In the genomic region with DNA sequence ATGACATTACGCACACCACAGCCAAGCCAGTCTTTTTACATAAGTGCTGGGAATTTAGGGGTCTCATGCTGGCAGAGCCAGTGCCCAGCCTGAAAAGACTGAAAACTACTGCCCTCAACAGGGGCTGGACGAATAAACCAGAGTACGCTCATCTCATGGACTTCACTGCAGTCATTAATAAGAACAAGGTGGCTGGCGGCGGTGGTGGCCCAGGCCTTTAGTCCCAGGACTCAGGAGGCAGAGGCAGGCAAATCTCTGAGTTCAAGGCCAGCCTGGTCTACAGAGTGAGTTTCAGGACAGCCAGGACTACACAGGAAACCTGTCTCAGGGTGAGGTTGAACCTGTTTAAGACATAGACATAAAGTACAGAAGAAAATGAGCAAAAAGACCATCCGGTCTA, we compare ENCODE assay signal across 18 mouse cellular contexts. TPM values are rescaled to one million over a fixed set of nuclear protein-coding genes. Genes with fewer than 3 reads are reported as not detected.
DNase-seq lines count a peak whose midpoint lies in the region; ATAC-seq and TF ChIP-seq lines count a peak whose summit lies in the region.
"Had no signal": no experiment of that assay in that cellular context is flagged by ENCODE, and none has a peak within 500 bp of the region (broad histone marks: within the 10 kb centered on the region; RNA-seq: fewer than 3 reads in every experiment).

No protein-coding gene starts in this region.

- peaks cover 7% of the 10 kb centered on the region; the same call in 1 of the 2 replicates for H3K4me1 ChIP-seq in heart, embryonic 11.5 days (ENCODE audit: control insufficient read depth, insufficient read depth, low read length)
- H3K4me1 ChIP-seq in neural tube, embryonic 12.5 days = peaks cover 7% of the 10 kb centered on the region
- peaks cover 17% of the 10 kb centered on the region for H3K4me1 ChIP-seq in neural tube, embryonic 15.5 days
- peaks cover 19% of the 10 kb centered on the region for H3K4me1 ChIP-seq in limb, embryonic 10.5 days
- H3K4me1 ChIP-seq in liver, postnatal 0 days (ENCODE audit: insufficient read depth) = peaks cover 35% of the 10 kb centered on the region

- no peak for ATAC-seq in heart, embryonic 11.5 days (replicated peaks; ENCODE audit: insufficient number of reproducible peaks, low FRiP score, low TSS enrichment)
- no peak for ATAC-seq in neural tube, embryonic 12.5 days (ENCODE audit: low FRiP score, low read depth)
- no peak for ATAC-seq in neural tube, embryonic 15.5 days (ENCODE audit: low FRiP score)
- no peak for ATAC-seq in liver, postnatal 0 days
- ATAC-seq: intestine, postnatal 0 days had no signal

- TF ChIP-seq CTCF in liver, postnatal 0 days (IDR thresholded peaks at IDR 0.05; ENCODE audit: low read depth) = no peak

- no peak for DNase-seq in heart, adult 11 months
- DNase-seq in limb, embryonic 10.5 days (ENCODE audit: low spot score) = no peak
- no peak for DNase-seq in liver, postnatal 0 days
- no peak for DNase-seq in left cerebral cortex, postnatal 10 days (ENCODE audit: extremely low spot score in 1 of 2, low spot score in 2 of 2)
- DNase-seq: lung, postnatal 10 days; right cerebral cortex, adult 18-20 months; thymus, adult 2 months had no signal

- no peaks in the 10 kb centered on the region for H3K9me3 ChIP-seq in heart, embryonic 11.5 days (replicated peaks; ENCODE audit: control insufficient read depth, low read length)
- H3K9me3 ChIP-seq in neural tube, embryonic 12.5 days = no peaks in the 10 kb centered on the region
- no peaks in the 10 kb centered on the region for H3K9me3 ChIP-seq in neural tube, embryonic 15.5 days (replicated peaks)
- H3K9me3 ChIP-seq in limb, embryonic 10.5 days (replicated peaks) = no peaks in the 10 kb centered on the region
- no peaks in the 10 kb centered on the region for H3K9me3 ChIP-seq in liver, postnatal 0 days (ENCODE audit: low read length)
- H3K9me3 ChIP-seq: midbrain, embryonic 13.5 days had no signal

- H3K4me2 ChIP-seq in heart, embryonic 11.5 days = 0 out of 2 replicates have a peak overlapping the region, but pooled peaks have one; percentile 19
- 0 out of 2 replicates have a peak overlapping the region, but pooled peaks have one; percentile 20 for H3K4me2 ChIP-seq in neural tube, embryonic 12.5 days (replicated peaks)
- H3K4me2 ChIP-seq in neural tube, embryonic 15.5 days = no peak overlapping the region
- H3K4me2 ChIP-seq in liver, postnatal 0 days (ENCODE audit: low read depth, low read length) = peak overlapping the region; percentile 39; the same call in 1 of the 2 replicates

- H3K27me3 ChIP-seq in heart, embryonic 11.5 days (ENCODE audit: control insufficient read depth, insufficient read depth, low read length) = no peaks in the 10 kb centered on the region
- H3K27me3 ChIP-seq in neural tube, embryonic 12.5 days (replicated peaks) = no peaks in the 10 kb centered on the region
- H3K27me3 ChIP-seq in neural tube, embryonic 15.5 days (replicated peaks) = no peaks in the 10 kb centered on the region
- H3K27me3 ChIP-seq in limb, embryonic 10.5 days (ENCODE audit: low read depth, poor library complexity, severe bottlenecking) = no peaks in the 10 kb centered on the region; the same call in 1 of the 2 replicates
- no peaks in the 10 kb centered on the region for H3K27me3 ChIP-seq in liver, postnatal 0 days (ENCODE audit: insufficient read depth, low read length)

- WGBS in heart, embryonic 11.5 days (ENCODE audit: insufficient replicate concordance) = 85% methylated on average over 6 of the region's 6 CpGs
- WGBS in neural tube, embryonic 12.5 days = 89% methylated on average over 6 of the region's 6 CpGs
- WGBS in neural tube, embryonic 15.5 days = 89% methylated on average over 6 of the region's 6 CpGs
- WGBS in limb, embryonic 10.5 days = 92% methylated on average over 6 of the region's 6 CpGs
- 89% methylated on average over 6 of the region's 6 CpGs for WGBS in liver, postnatal 0 days (ENCODE audit: insufficient replicate concordance)

- no peak overlapping the region for H3K4me3 ChIP-seq in heart, embryonic 11.5 days (ENCODE audit: low read depth, low read length)
- H3K4me3 ChIP-seq in neural tube, embryonic 12.5 days = no peak overlapping the region
- no peak overlapping the region for H3K4me3 ChIP-seq in neural tube, embryonic 15.5 days (replicated peaks)
- no peak overlapping the region for H3K4me3 ChIP-seq in limb, embryonic 10.5 days
- no peak overlapping the region for H3K4me3 ChIP-seq in liver, postnatal 0 days (ENCODE audit: low read depth, low read length)

- peak overlapping the region; percentile 79 for H3K27ac ChIP-seq in heart, embryonic 11.5 days (ENCODE audit: low read depth, low read length)
- no peak overlapping the region for H3K27ac ChIP-seq in neural tube, embryonic 12.5 days
- H3K27ac ChIP-seq in neural tube, embryonic 15.5 days (replicated peaks) = no peak overlapping the region
- peak overlapping the region; percentile 0; the same call in 1 of the 2 replicates for H3K27ac ChIP-seq in limb, embryonic 10.5 days
- peak overlapping the region; percentile 96 for H3K27ac ChIP-seq in liver, postnatal 0 days (ENCODE audit: low read depth)

- intact Hi-C loops in left cerebral cortex, postnatal 10 days (cut with DNase I) = no loop called here

- H3K9ac ChIP-seq in heart, embryonic 11.5 days (ENCODE audit: low read depth, low read length) = peak overlapping the region; percentile 49; the same call in 1 of the 2 replicates
- no peak overlapping the region for H3K9ac ChIP-seq in neural tube, embryonic 12.5 days
- no peak overlapping the region for H3K9ac ChIP-seq in neural tube, embryonic 15.5 days (replicated peaks)
- 0 out of 2 replicates have a peak overlapping the region, but pooled peaks have one; percentile 18 for H3K9ac ChIP-seq in liver, postnatal 0 days (replicated peaks)

- no peak for TF ChIP-seq EP300 in liver, postnatal 0 days (IDR thresholded peaks at IDR 0.05; ENCODE audit: low read depth)

- H3K36me3 ChIP-seq in heart, embryonic 11.5 days (ENCODE audit: control insufficient read depth, insufficient read depth, low read length) = no peaks in the 10 kb centered on the region; the same call in 1 of the 2 replicates
- H3K36me3 ChIP-seq in neural tube, embryonic 12.5 days = peaks cover under 1% of the 10 kb centered on the region; the same call in 1 of the 2 replicates
- 0 out of 2 replicates have a peak, but pooled peaks cover 4% of the 10 kb centered on the region for H3K36me3 ChIP-seq in neural tube, embryonic 15.5 days
- H3K36me3 ChIP-seq in limb, embryonic 10.5 days = peaks cover 15% of the 10 kb centered on the region
- peaks cover 10% of the 10 kb centered on the region; the same call in 1 of the 2 replicates for H3K36me3 ChIP-seq in liver, postnatal 0 days (replicated peaks; ENCODE audit: insufficient read depth, low read length)

RNA-seq across cellular contexts. Expression of gene Nprl3, which starts 1.3 kb away (rescaled TPM):
- 26.1 and 34.6 TPM in 2 replicates for polyA plus RNA-seq in heart, embryonic 11.5 days (2014; fragmentation: Nextera tagmentation; extraction: Ambion mirVana)
- 41.9 and 46.9 TPM in 2 replicates for polyA plus RNA-seq in neural tube, embryonic 12.5 days (2016; fragmentation: Nextera tagmentation; extraction: Ambion mirVana)
- polyA plus RNA-seq in neural tube, embryonic 15.5 days (2015; fragmentation: Nextera tagmentation; extraction: Ambion mirVana) = 38.8 and 42.5 TPM in 2 replicates
- 43.7 and 51.8 TPM in 2 replicates for polyA plus RNA-seq in limb, embryonic 10.5 days (2016; fragmentation: Nextera tagmentation; extraction: Ambion mirVana)
- polyA plus RNA-seq in liver, postnatal 0 days (2015; fragmentation: Nextera tagmentation; extraction: Ambion mirVana) = 22.8 and 26.2 TPM in 2 replicates
- total RNA-seq in left cerebral cortex, postnatal 10 days (2021) = 10 to 100 TPM; 55.9 to 60.0 TPM

RNA-seq across cellular contexts. Expression of gene Hba-x, which starts 10.0 kb away (rescaled TPM):
- 9,744 and 12,458 TPM in 2 replicates for polyA plus RNA-seq in heart, embryonic 11.5 days (2014; fragmentation: Nextera tagmentation; extraction: Ambion mirVana)
- 1,310 and 1,360 TPM in 2 replicates for polyA plus RNA-seq in neural tube, embryonic 12.5 days (2016; fragmentation: Nextera tagmentation; extraction: Ambion mirVana)
- 33.0 and 50.2 TPM in 2 replicates for polyA plus RNA-seq in neural tube, embryonic 15.5 days (2015; fragmentation: Nextera tagmentation; extraction: Ambion mirVana)
- polyA plus RNA-seq in limb, embryonic 10.5 days (2016; fragmentation: Nextera tagmentation; extraction: Ambion mirVana) = 2,528 and 3,017 TPM in 2 replicates
- 5.6 and 6.3 TPM in 2 replicates for polyA plus RNA-seq in liver, postnatal 0 days (2015; fragmentation: Nextera tagmentation; extraction: Ambion mirVana)
- total RNA-seq in left cerebral cortex, postnatal 10 days (2021) = not detected
- total RNA-seq: adrenal gland, adult 18-20 months; granulocyte monocyte progenitor cell, adult 5-6 weeks; hematopoietic stem cell, adult 5-6 weeks; left cerebral cortex, postnatal 25 days; neutrophil, adult 5-6 weeks had no signal
- polyA plus RNA-seq: large intestine, adult 2 months had no signal

RNA-seq across cellular contexts. Expression of gene Hba-a1, which starts 17.1 kb away (rescaled TPM):
- polyA plus RNA-seq in heart, embryonic 11.5 days (2014; fragmentation: Nextera tagmentation; extraction: Ambion mirVana) = 8,943 and 11,032 TPM in 2 replicates
- polyA plus RNA-seq in neural tube, embryonic 12.5 days (2016; fragmentation: Nextera tagmentation; extraction: Ambion mirVana) = 2,385 and 2,610 TPM in 2 replicates
- polyA plus RNA-seq in neural tube, embryonic 15.5 days (2015; fragmentation: Nextera tagmentation; extraction: Ambion mirVana) = 2,622 and 3,044 TPM in 2 replicates
- polyA plus RNA-seq in limb, embryonic 10.5 days (2016; fragmentation: Nextera tagmentation; extraction: Ambion mirVana) = 1,811 and 2,033 TPM in 2 replicates
- 32,136 and 32,798 TPM in 2 replicates for polyA plus RNA-seq in liver, postnatal 0 days (2015; fragmentation: Nextera tagmentation; extraction: Ambion mirVana)
- total RNA-seq in left cerebral cortex, postnatal 10 days (2021) = 100 to 1,000 TPM; 406 to 790 TPM

RNA-seq across cellular contexts. Expression of gene Hbq1b, which starts 20.6 kb away (rescaled TPM):
- 23.0 and 24.4 TPM in 2 replicates for polyA plus RNA-seq in heart, embryonic 11.5 days (2014; fragmentation: Nextera tagmentation; extraction: Ambion mirVana)
- 3.2 and 3.3 TPM in 2 replicates for polyA plus RNA-seq in neural tube, embryonic 12.5 days (2016; fragmentation: Nextera tagmentation; extraction: Ambion mirVana)
- 0.93 and 1.1 TPM in 2 replicates for polyA plus RNA-seq in neural tube, embryonic 15.5 days (2015; fragmentation: Nextera tagmentation; extraction: Ambion mirVana)
- polyA plus RNA-seq in limb, embryonic 10.5 days (2016; fragmentation: Nextera tagmentation; extraction: Ambion mirVana) = 5.7 and 5.9 TPM in 2 replicates
- 70.9 and 75.1 TPM in 2 replicates for polyA plus RNA-seq in liver, postnatal 0 days (2015; fragmentation: Nextera tagmentation; extraction: Ambion mirVana)
- total RNA-seq in left cerebral cortex, postnatal 10 days (2021) = 1 to 10 TPM; 2.9 to 3.3 TPM
- total RNA-seq: adrenal gland, adult 18-20 months; granulocyte monocyte progenitor cell, adult 5-6 weeks; hematopoietic stem cell, adult 5-6 weeks had no signal
- polyA plus RNA-seq: intestine, postnatal 0 days; large intestine, adult 2 months had no signal

RNA-seq across cellular contexts. Expression of gene Hba-a2, which starts 30.1 kb away (rescaled TPM):
- polyA plus RNA-seq in heart, embryonic 11.5 days (2014; fragmentation: Nextera tagmentation; extraction: Ambion mirVana) = 18,841 and 22,217 TPM in 2 replicates
- polyA plus RNA-seq in neural tube, embryonic 12.5 days (2016; fragmentation: Nextera tagmentation; extraction: Ambion mirVana) = 5,164 and 5,594 TPM in 2 replicates
- 6,998 and 8,084 TPM in 2 replicates for polyA plus RNA-seq in neural tube, embryonic 15.5 days (2015; fragmentation: Nextera tagmentation; extraction: Ambion mirVana)
- polyA plus RNA-seq in limb, embryonic 10.5 days (2016; fragmentation: Nextera tagmentation; extraction: Ambion mirVana) = 3,476 and 3,759 TPM in 2 replicates
- polyA plus RNA-seq in liver, postnatal 0 days (2015; fragmentation: Nextera tagmentation; extraction: Ambion mirVana) = 64,656 and 66,091 TPM in 2 replicates
- total RNA-seq in left cerebral cortex, postnatal 10 days (2021) = 100 to 1,000 TPM; 384 to 756 TPM

Comparison
In these comparisons a context has a peak if more than half of its experiments do, and no peak if none do; other contexts are left out.
1. RNA of gene Hba-x, which starts 10.0 kb away (polyA plus RNA-seq): 9,744 to 12,458 TPM in heart, embryonic 11.5 days, 2,528 to 3,017 TPM in limb, embryonic 10.5 days and 1,310 to 1,360 TPM in neural tube, embryonic 12.5 days; 33.0 to 50.2 TPM in neural tube, embryonic 15.5 days and 5.6 to 6.3 TPM in liver, postnatal 0 days; every median in the first group is over 10 times any median in the second.
2. H3K27ac ChIP-seq: peak in heart, embryonic 11.5 days (single experiment), limb, embryonic 10.5 days (single experiment) and liver, postnatal 0 days (single experiment); none in neural tube, embryonic 12.5 days (single experiment) and neural tube, embryonic 15.5 days (single experiment).
3. H3K9ac ChIP-seq: peak in heart, embryonic 11.5 days (single experiment) and liver, postnatal 0 days (single experiment); none in neural tube, embryonic 12.5 days (single experiment) and neural tube, embryonic 15.5 days (single experiment).